Mouse (Mus musculus) forebrain, postnatal 0 days (tissue): ENCODE measurements around the gene Ptprn2. TPM values are rescaled to one million over a fixed set of nuclear protein-coding genes. Genes with fewer than 3 reads are reported as not detected.
"Not testable (repeated sequence)": the region's sequence is repeated elsewhere in the genome, so short reads cannot be mapped to it uniquely, and the experiment has no call there.

Source experiments
- ATAC-seq: fragments of 200-750 bp; cut with Nextera tagmentation; 2 replicates; pipeline ENCODE4 v1.8.0; 2017; ENCODE audit warnings: mild to moderate bottlenecking, moderate library complexity
- DNase-seq: peaks from one replicate; pipeline ENCODE4 v3.0.0-alpha.2; 2015
- H3K27ac ChIP-seq: fragments of 300-500 bp; sonication (generic); 2 replicates; pipeline ENCODE4 v1.5.1; 2014; ENCODE audit warnings: low read depth, mild to moderate bottlenecking, antibody characterized with exemption, low read length, moderate library complexity, mixed read lengths
- H3K27me3 ChIP-seq: fragments of 300-500 bp; sonication (generic); 2 replicates; pipeline ENCODE4 v1.6.1; 2014; ENCODE audit warnings: mild to moderate bottlenecking, low read length, mixed read lengths; ENCODE audit not compliant: insufficient read depth
- H3K36me3 ChIP-seq: fragments of 300-500 bp; sonication (generic); 2 replicates; pipeline ENCODE4 v1.6.1; 2014; ENCODE audit warnings: mild to moderate bottlenecking, moderate library complexity; ENCODE audit not compliant: insufficient read depth
- H3K4me1 ChIP-seq: fragments of 300-500 bp; sonication (generic); 2 replicates; pipeline ENCODE4 v1.6.1; 2014; ENCODE audit warnings: antibody characterized with exemption; ENCODE audit not compliant: insufficient read depth
- H3K4me2 ChIP-seq: fragments of 300-500 bp; sonication (generic); 2 replicates; pipeline ENCODE4 v1.6.1; 2014; ENCODE audit warnings: low read depth, mild to moderate bottlenecking, moderate library complexity
- H3K4me3 ChIP-seq: fragments of 300-500 bp; sonication (generic); 2 replicates; pipeline ENCODE4 v1.5.1; 2014; ENCODE audit warnings: low read depth, low read length, mixed read lengths
- H3K9ac ChIP-seq: fragments of 300-500 bp; sonication (generic); 2 replicates; pipeline ENCODE4 v1.6.1; 2014; ENCODE audit warnings: mild to moderate bottlenecking
- H3K9me3 ChIP-seq: fragments of 300-500 bp; sonication (generic); 2 replicates; pipeline ENCODE4 v1.6.1; 2016; ENCODE audit warnings: low read length
- CTCF ChIP-seq: sonication (generic); IDR thresholded peaks from 2 replicates; pipeline ENCODE4 v1.5.1; 2016; ENCODE audit warnings: antibody characterized with exemption, control low read depth, low read depth
- WGBS: fragments of 180-500 bp; shearing (Covaris S2); extraction: QIAGEN DNeasy Blood & Tissue Kit; methylation state at CpG from one replicate; pipeline ENCODE4 v1.1.7; 2014; 5-methylcytosine and 5-hydroxymethylcytosine counted together
- polyA plus RNA-seq: library from polyadenylated mRNA; unstranded; fragments of >200 nt; fragmentation: Nextera tagmentation; extraction: Ambion mirVana; gene quantifications from 2 replicates; pipeline ENCODE4 v1.2.1, GENCODE M21; 2015
- total RNA-seq: library from RNA; depleted of rRNA; stranded (reverse); fragments of >200 nt; gene quantifications from 2 replicates; pipeline ENCODE4 v1.2.3, GENCODE M21; 2014

Gene Ptprn2
- total and polyA plus RNA-seq, 2 experiments from 2014 or later = 15.9 to 91.1 TPM

DNA sequence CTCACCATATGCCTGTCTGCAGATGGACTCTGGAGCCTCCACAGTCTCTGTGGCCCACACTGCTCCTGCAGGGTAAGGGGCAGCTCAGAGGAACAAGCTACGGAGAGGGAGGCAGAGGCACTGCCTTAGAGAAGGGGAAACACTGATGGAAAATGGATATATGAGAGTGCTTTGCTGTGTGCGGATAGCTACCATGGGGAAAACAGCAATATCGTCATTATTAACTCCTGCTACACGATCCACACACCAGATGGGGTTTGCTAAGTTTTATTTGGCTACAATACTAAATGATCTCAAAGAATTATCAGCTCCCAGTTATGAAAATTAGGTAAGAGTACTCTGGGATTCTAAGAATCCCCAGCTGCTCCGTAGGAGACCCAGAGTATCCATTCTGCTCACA, 89.2 kb downstream of the Ptprn2 start:
- Histone ChIP-seq H3K9ac (no peak overlapping the region), H3K4me2 (no peak overlapping the region), H3K4me3 (no peak overlapping the region), H3K4me1 (no peaks in the 10 kb centered on the region), H3K9me3 (no peaks in the 10 kb centered on the region), H3K27ac (peak overlapping the region; percentile 45; the same call in 1 of the 2 replicates), H3K27me3 (no peaks in the 10 kb centered on the region), H3K36me3 (no peaks in the 10 kb centered on the region)
- WGBS = 64% methylated on average over 5 of the region's 5 CpGs
- no peak for TF ChIP-seq CTCF
- DNase-seq (no peak), ATAC-seq (peak; percentile 45)

DNA sequence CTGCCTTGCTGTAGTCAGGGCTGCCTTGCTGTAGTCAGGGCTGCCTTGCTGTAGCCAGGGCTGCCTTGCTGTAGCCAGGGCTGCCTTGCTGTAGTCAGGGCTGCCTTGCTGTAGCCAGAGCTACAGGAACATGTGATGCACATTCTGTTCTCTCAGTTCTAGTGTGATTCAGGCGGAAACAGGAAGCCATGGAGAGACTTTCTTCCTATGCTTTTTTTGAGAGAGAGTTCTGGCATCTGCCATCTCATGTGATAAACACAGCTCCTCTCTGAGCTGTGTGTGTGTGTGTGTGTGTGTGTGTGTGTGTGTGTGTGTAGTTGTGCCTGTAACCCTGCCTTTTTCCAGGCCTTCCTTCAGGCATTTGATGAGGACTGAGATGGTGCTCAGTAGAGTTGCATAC, 92.4 kb downstream of the Ptprn2 start:
- H3K27me3 ChIP-seq, H3K4me3 ChIP-seq, H3K36me3 ChIP-seq, H3K9me3 ChIP-seq, H3K9ac ChIP-seq, H3K4me2 ChIP-seq: not testable (repeated sequence)
- ATAC-seq (peak; percentile 81), DNase-seq (peak; percentile 57)
- whole genome bisulfite sequencing = 30% methylated on average over 1 of the region's 1 CpGs
- H3K27ac ChIP-seq = peak overlapping the region; percentile 69
- peaks cover 10% of the 10 kb centered on the region; the same call in 1 of the 2 replicates for H3K4me1 ChIP-seq

- no peak overlapping the region for H3K4me2 ChIP-seq
- peaks cover 16% of the 10 kb centered on the region; the same call in 1 of the 2 replicates for H3K4me1 ChIP-seq
- H3K4me3 ChIP-seq = no peak overlapping the region
- no peaks in the 10 kb centered on the region for H3K27me3 ChIP-seq
- no peaks in the 10 kb centered on the region for H3K36me3 ChIP-seq
- WGBS = 52% methylated on average over 8 of the region's 8 CpGs
- H3K27ac ChIP-seq = peak overlapping the region; percentile 72
- TF ChIP-seq CTCF = no peak
- no peak overlapping the region for H3K9ac ChIP-seq
- ATAC-seq (no peak), DNase-seq (no peak)
- H3K9me3 ChIP-seq = no peaks in the 10 kb centered on the region
Measured at GRCm38 (mm10) chr12:116580827-116581544, 95.5 kb downstream of the Ptprn2 start.

DNA sequence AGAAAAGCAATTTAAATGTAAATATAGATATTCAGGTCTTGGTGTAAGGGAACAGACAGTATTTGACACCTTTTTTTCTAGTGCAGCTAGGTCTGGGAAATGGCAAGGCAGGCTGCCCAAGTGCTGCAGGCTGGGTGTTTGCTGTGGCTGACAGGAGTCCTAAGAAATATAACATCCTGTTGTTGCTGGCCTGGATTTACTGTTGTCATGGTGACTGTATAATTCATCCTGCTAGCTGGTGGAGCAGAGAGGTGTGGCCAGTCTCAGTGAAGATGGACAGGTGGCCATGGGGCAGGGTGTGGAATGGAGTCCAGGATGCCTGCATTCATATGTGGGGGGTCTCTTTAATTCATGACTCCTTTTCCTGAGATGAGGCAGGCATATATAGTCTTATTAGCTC, 96.3 kb downstream of the Ptprn2 start:
- peak; percentile 47 for DNase-seq
- Histone ChIP-seq H3K27me3 (no peaks in the 10 kb centered on the region), H3K9me3 (no peaks in the 10 kb centered on the region), H3K4me1 (peaks cover 16% of the 10 kb centered on the region; the same call in 1 of the 2 replicates), H3K36me3 (no peaks in the 10 kb centered on the region), H3K9ac (no peak overlapping the region), H3K4me3 (no peak overlapping the region), H3K27ac (peak overlapping the region; percentile 72; the same call in 1 of the 2 replicates), H3K4me2 (no peak overlapping the region)
- TF ChIP-seq CTCF = no peak
- ATAC-seq = peak; percentile 72

GRCm38 (mm10) chr12:116582829-116583228, 97.3 kb downstream of the Ptprn2 start:
- ATAC-seq (no peak), DNase-seq (no peak)
- Histone ChIP-seq H3K27me3 (no peaks in the 10 kb centered on the region), H3K9me3 (no peaks in the 10 kb centered on the region), H3K36me3 (no peaks in the 10 kb centered on the region), H3K27ac (no peak overlapping the region), H3K4me3 (no peak overlapping the region), H3K9ac (no peak overlapping the region), H3K4me1 (peaks cover 16% of the 10 kb centered on the region; the same call in 1 of the 2 replicates), H3K4me2 (no peak overlapping the region)
- no peak for TF ChIP-seq CTCF
- WGBS = 85% methylated on average over 4 of the region's 4 CpGs

DNA sequence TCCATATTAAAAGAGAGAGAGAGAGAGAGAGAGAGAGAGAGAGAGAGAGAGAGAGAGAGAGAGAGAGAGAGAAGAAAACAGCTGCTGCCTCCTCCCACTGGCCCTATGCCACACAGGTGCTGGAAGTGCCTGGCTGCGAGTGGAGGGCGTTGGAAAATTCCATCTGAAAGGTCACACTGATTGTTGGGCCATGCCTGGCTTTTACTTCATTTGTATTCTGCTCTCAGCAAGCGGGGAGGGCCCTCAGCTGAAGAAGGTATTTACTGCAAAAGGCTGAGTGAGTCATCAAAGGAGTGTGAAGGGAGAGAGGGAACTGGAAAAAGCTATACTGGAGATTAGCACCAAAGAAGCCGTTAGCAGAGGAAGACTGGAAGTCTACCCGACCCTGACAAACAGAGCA, 99.5 kb downstream of the Ptprn2 start:
- Histone ChIP-seq H3K36me3 (no peaks in the 10 kb centered on the region), H3K4me1 (peaks cover 16% of the 10 kb centered on the region; the same call in 1 of the 2 replicates), H3K27ac (no peak overlapping the region), H3K9me3 (no peaks in the 10 kb centered on the region), H3K4me2 (no peak overlapping the region), H3K9ac (no peak overlapping the region), H3K27me3 (no peaks in the 10 kb centered on the region), H3K4me3 (no peak overlapping the region)
- WGBS = 9% methylated on average over 5 of the region's 5 CpGs
- DNase-seq (no peak), ATAC-seq (peak; percentile 19; the same call in 1 of the 2 replicates)
- TF ChIP-seq CTCF = no peak

GRCm38 (mm10) chr12:116586167-116586566, 100.6 kb downstream of the Ptprn2 start:
- H3K9ac ChIP-seq = no peak overlapping the region
- no peak overlapping the region for H3K4me3 ChIP-seq
- 95% methylated on average over 2 of the region's 2 CpGs for WGBS
- H3K4me2 ChIP-seq = no peak overlapping the region
- TF ChIP-seq CTCF = no peak
- H3K4me1 ChIP-seq = peaks cover 15% of the 10 kb centered on the region; the same call in 1 of the 2 replicates
- no peaks in the 10 kb centered on the region for H3K36me3 ChIP-seq
- H3K9me3 ChIP-seq = no peaks in the 10 kb centered on the region
- H3K27ac ChIP-seq = no peak overlapping the region
- DNase-seq (no peak), ATAC-seq (no peak)
- no peaks in the 10 kb centered on the region for H3K27me3 ChIP-seq
